Mouse (Mus musculus) adipocyte (in vitro differentiated cells): ENCODE data around the gene Ndufb7.
"Not testable (repeated sequence)": the region's sequence is repeated elsewhere in the genome, so short reads cannot be mapped to it uniquely, and the experiment has no call there.

ENCODE experiments used
- DNase-seq: peaks from one replicate; pipeline ENCODE4 v3.0.0-alpha.2; 2016; ENCODE audit warnings: low spot score

Ndufb7 gene

DNA sequence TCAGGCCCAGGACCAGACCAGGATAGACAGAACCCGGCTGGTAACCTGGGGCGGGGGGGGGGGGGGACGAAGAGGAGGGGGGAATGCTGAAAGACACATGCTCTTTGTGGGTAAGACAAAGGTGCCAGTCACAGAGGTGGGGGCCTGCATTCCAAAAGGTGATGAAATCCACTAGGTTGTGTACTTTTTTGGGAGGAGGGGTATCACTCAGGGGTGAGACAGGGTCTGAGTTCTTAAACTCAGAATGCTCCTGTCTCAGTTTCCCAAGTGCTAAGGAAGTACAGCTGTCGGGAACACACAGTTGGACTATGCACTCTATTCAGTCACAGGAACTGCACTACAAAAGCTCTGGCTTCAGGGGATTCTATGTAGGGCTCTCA lies 10.0 kb downstream of the Ndufb7 start:
- DNase-seq, result no peak

DNA sequence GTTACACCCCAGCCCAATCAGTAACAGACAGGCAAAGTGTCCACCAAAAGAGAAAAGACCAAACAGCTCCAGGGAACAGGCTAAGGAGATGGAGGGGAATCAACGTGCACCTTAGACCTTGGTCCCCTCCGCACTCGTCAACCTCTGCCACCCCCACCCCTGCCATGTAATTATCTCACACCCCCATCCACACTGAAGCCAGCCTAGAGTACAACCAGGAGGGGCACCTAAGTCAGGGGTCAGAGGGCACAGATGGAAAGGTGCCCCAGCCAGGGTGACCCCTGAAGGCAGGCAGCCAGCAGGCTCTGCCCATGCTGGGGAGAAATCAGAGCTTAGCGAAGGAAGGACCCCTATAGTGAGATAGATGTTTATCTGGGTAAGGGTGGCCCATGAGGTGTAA lies 10.4 kb downstream of the Ndufb7 start:
- no peak for DNase-seq

DNA sequence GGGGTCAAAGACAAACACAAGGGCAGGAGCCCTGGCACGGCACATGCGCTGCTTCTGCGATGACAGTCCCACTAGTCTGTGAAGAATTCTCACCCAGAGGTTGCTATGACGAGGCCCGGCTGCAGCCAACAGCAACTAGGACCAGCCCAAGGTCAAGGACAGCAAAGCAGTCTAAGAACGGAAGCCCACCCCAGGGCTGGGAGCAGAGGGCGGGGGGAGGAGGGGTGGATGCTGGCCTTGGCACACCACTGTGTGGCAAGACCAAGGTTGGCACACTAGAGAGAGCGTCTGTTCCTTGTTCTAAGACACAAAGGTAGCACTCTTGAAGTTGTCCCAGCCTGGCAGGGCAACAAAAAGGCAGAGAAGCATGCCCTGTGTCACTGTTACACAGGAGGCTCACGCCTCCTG lies 10.9 kb downstream of the Ndufb7 start:
- DNase-seq, result no peak

DNA sequence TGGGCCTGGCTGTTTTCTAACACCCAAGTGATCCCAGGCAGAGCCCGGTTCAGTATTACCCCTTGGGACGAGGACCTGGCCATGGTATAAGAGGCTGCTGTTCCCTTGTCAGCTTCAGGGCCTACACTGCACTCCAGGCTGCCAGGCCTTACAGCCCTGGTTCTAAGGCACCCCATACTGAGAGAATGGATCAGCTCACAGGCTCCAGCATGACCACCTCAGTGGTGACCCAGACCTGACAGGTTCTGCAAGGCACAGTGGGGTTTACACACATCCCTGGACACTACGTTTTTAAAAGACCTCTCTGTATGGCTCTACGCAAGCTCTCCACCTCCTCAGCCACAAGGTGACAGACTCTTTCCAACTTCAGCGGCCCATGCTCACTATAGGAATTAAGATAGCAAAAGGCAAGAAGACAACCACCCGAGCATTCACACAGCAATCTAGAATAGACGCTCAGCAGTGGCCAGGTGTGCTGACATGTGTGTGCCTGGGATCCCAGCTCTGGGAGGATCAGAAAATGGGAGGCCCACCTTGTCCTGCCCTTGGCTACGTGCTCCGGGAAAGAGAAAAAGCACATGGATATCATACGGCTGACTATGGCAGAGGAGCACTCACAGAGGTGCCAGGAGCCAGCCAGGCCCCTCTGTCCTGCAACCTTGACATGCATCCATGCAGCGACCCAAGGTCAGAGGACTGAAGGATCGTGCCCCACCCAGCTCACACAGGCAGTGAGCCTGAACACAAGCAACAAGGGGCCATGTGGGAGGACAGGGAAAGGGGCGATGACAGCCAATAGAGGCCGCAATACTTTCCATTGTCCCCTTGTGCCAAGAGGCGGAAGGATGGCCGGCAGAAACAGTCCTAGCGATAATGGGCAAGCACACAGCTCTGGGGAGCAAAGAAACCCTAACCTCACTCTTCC lies 11.9 kb downstream of the Ndufb7 start:
- DNase-seq, result no peak

DNA sequence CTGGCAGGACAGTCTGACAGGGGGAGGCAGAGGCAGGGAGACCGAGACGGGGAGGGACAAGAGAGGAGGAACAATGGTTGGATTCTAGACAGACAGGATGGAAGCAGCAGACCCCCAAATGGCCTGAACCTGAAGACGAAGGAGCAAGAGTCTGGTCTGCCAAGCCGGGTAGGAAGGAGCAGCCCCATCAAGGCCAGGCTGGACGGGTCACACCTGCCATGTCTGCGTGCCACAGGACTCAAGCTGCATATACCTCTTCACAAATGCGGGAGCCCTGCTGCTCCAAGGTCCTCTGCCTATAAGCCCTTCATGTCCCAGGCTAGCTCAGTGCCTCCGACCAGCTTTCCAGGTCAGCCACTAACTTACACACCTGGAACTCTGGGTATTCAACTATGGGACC lies 13.2 kb downstream of the Ndufb7 start:
- no peak for DNase-seq

DNA sequence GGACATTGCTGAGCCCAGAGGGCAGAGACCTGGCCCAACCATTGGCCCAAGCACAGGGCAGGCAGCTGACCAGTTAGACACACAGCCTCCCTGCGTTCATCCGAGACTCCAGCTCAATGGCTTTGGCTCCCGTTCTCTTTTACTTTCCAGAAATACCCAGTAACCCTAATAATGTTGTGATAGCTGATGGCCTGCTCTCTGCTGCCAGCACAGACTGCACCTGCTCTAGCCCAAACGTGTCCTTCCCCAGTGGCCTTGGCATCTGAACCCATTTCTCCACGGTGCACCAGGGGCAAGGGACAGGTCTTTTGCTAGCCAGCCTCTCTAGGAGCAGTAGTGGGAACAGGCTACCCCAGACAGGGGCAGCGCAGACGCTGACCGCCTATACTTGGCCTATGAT lies 14.4 kb downstream of the Ndufb7 start:
- DNase-seq, result no peak

DNA sequence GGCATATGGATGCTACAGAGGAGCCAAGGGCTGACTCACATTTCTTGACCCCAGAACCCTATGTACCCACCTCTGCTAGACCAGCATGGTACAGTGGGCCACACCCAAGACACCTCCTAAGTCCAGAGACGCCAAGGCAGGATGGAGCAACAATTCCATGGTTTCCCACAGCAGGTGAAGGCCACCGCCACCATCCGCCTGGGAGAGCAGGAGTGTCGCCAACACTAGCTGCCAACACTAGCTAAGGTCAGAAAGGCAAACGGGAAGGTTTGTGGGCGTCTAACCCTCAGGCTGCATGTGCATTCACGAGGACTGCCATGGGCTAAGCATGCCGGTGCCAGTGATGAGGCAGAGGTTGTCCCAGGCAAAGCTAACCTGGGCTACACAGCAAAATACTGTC lies 15.8 kb downstream of the Ndufb7 start:
- no peak for DNase-seq

DNA sequence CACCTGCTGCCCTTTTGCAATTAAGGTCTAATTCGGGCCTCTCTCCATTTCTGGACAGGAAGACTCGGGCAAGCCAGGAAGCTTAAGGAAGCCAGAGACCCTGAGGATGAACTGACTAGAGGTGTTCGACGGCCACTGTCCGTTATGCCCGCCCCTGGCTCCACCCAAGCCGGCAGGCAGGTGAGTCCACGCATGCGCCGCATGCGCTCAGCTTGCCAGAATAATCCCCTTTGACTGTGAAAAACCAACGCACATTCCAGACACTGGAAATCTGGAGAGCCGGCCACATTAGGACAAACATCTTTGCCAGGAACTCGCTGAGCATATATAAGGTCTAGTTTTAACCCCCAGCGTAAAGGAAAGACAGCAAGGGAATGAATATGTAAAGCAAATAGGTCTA lies 16.8 kb downstream of the Ndufb7 start:
- DNase-seq, result no peak

DNA sequence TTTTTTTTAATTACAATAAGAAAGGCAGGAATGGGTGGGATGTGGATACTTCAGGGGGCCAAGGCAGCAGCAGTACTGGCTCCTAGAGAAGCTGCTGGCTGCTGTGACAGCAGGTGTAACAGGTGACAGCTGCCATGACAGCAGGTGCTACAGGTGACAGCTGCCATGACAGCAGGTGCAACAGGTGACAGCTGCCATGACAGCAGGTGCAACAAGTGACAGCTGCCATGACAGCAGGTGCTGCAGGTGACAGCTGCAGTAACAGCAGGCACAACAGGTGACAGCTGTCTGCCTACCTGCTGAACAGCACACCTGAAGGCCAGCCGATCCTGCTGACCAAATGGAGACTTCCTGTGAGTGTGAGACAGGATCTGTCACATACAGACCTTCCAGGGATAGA lies 18.3 kb downstream of the Ndufb7 start:
- DNase-seq, result no peak

DNA sequence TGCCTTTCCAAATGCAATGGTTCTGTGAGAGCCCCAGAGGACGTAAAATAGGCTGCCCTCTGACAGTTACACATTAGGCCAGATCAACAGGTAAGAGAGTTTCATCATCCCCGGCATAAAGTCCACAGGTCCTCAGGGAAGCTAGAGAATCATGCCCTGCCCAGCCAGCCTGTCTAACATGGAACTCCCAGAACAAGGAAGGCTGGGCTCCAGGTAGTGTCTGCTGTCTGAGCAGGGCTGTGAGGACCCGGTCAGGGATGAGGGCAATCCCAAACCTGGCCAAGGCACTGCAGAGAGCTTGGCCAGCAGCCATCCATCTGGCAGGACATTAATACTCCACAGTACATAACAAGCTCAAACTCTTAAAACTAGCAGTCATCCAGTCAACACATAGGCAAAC lies 18.9 kb downstream of the Ndufb7 start:
- peak; percentile 35 for DNase-seq

DNA sequence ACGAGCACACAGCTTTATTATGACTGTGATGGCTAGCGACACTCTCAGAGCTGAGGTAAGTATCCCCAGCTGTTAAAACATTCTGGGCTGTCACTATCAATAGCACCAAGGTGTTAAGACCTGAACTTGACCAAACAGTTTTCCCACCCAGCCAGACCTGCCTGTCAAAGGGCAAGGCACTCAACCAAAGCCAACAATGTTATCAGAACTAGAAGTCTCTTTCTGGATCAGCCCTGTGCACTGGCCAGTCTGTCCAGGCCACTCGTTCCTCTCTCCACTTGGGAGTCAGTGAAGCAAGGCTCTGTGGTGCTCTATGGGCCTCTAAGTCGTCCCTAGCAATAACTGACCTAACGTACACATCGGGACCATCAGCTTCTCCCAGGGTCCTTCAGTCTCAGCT lies 21.2 kb downstream of the Ndufb7 start:
- no peak for DNase-seq

DNA sequence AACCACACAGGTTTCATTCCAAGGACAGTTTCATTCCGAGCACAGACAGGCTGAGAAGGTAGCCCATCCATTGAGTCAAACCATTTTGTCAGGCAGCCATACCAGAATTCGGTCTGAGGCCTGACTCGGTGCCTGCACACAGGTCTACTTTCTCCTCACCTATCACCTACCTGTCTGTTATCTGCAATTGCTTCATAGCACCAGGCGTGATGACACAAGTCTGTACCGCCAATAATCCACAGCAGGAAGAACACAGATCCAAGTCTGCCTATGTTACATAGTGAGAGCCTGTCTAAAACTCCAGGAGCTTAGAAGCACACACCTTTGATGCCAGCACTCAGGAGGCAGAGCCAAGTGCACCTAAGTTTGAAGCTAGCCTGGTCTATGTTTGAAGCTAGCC lies 22.4 kb downstream of the Ndufb7 start:
- no peak for DNase-seq

DNA sequence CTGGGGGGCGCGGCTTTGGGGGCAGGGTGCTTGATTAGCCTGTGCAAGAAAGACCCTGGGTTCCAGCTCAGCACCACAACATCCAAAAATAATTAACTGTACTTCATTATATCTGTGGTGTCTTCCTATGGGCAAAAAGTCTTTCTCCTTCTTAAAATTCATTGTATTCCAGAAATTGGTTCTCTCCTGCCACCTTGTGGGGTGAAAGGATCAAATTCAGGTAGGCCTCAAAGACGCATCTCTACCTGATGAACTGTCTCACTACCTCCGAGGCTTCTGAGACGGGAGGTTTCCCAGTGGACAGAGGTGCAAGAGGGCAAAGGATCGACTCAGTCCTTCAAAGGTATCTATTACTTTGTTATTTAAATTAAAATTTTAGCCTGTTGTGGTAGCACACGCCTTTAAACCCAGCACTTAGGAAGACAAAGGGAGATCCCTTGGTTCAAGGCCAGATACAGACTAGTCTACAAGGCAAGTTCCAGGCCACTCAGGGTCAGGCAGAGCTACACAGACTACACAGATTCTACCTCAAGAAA lies 24.1 kb downstream of the Ndufb7 start:
- DNase-seq, result no peak

DNA sequence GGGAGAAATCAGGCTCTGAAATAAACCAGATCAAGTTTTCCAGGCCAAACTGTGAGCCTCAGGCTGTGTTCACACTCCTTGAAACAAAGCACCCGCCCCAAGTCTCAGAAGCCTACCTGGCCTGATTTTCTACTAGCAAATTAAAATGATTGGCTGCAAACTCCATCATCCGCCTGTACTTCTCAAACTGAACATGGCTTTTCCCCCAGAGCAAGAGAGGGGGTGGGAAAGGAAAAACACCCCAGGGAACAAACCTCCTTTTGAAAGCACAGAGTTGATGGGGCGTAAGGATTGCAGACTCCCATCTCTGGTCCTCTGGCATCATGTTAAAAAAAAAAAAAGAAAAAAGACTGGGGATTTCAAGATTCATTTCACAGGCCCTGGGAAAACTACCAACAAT lies 26.2 kb downstream of the Ndufb7 start:
- no peak for DNase-seq

DNA sequence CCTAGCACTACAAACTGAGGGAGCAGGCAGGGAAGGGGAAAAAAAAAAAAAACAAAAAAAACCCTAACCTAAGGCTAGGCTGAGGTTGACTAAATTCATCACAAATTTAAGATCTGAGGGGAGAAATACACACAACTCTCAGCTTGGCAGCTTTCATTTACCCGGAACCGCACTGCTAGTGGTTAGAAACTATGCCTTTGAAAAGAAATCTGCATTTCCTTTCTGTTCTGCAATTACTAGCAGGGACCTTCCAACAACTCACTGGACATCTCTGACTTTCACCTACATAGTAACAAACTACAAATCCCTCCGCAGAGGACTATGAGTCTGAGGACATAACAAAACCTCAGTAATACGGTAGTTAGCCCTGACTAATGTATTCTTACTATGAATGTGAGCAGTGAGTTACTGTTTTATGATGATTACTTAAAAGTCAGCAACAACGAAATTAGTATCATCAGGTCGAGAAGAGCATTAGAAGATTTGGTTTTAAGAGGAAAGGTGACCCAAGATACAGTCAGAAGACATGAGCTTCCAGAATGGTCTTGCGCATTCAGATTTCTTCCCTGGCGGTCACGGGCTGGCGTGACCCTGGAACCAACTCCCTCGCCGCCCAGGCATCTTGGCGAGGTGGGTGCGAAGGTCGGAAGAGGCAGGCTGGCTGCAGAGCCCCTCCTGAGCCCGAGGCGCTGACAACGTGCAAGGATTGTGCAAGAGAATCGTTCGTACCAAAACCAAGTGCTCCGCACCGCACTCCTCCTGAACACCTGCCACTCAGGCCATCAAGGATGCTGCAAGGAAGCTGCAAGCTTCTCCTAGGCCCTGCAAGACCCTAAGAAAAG lies 27.1 kb downstream of the Ndufb7 start:
- peak; percentile 36 for DNase-seq

DNA sequence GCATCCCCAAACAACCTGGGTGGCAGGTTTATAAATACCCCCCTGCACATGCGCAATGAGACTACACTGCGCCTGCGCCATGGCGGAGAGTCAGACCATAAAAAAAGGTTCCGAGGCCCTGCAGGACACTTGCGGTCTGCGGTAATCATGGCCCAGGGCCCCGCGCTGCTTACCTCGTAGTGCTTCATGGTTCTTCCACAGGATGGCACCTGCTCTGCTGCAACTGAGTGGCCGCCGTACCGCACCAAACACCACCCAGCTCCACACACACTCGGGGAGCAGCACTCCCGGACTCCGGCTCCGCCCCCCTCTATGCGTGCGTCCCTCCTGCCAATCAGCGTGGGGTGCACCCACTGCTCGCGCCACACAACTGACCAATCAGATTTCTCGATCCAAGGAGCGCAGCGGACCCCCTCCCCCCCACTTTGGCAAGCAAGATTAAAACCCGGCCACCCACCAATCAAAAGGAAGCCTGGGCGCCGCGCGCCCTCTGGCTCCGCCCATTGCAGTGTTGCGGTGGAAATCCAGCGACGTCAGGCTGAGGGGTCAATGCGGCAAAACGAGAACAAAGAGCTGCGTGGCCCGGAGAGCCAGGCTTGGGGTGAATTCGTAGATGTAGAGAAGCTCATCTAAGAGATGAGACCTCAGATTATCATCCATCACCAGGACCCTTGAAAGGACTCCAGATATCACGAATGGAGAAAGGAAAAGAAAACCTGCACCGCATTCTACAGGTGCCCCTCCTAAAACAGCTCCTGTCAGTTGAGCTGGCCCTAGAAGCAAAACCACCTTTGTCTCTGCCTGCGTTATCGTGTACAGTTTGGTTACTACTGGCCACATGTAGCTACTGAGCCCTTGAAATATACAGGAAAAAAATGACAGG lies 27.9 kb downstream of the Ndufb7 start:
- DNase-seq, result peak; percentile 98

DNA sequence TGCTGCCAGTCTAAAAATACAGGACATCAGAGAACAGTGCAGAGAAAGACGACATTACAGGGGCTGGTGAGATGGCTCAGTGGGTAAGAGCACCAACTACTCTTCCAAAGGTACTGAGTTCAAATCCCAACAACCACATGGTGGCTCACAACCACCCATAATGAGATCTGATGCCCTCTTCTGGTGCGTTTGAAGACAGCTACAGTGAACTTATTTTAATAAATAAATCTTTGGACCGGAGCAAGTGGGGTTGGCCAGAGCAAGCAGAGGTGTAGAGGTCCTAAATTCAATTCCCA lies 28.5 kb downstream of the Ndufb7 start:
- DNase-seq, result not testable (repeated sequence)

DNA sequence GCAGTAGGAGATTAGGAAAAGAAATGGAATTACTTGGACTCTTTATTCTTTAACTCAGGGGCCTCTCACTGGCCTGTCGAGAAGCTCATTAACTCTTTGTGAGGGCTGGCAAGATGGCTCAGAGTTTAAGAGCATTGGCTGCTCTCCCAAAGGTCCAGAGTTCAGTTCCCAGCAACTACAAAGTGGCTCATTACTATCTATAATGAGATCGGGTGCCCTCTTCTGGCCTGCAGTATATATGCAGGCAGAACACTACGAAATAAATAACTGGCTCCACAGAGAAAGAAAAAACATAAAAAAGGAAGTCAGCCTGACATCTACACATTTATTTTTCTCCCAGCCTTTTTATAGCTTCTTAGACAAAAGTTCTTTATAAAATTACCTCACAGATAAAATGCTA lies 29.9 kb downstream of the Ndufb7 start:
- DNase-seq, result peak; percentile 43

DNA sequence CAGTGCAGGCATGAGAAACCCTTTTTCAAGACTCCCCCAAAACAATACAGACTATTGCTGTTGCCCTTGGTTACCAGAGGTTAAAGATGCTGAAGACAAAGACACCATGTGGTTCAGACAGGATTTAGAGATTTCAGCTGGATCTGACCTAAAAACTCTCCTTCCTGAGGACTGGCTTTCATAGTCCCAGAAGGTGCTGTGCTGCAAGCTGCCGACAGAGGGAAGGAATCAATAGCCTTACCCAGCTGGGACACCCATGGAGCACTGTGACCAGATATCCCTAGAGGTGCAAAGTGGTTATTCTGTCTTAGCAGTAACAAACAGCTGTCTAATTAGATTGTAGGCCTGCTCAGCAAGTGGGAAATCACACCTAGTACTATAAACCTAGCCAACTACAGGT lies 31.7 kb downstream of the Ndufb7 start:
- no peak for DNase-seq

DNA sequence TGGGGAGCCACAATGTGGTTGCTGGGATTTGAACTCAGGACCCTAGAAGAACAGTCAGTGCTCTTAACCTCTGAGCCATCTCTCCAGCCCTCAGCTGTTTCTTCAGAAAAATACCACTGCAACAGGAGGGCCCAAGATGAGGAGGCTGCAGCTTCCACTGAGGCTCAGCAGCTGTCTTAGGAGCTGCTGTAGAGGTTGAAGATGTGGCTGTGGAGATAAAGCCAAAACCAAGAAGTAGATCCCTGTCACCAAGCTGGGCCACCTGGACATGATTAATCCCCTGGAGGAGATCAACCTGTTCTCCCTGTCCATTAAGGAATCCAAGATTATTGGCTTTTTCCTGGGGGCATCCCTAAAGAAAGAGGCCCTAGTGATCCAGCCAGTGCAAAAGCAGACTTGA lies 33.3 kb downstream of the Ndufb7 start:
- DNase-seq, result no peak

DNA sequence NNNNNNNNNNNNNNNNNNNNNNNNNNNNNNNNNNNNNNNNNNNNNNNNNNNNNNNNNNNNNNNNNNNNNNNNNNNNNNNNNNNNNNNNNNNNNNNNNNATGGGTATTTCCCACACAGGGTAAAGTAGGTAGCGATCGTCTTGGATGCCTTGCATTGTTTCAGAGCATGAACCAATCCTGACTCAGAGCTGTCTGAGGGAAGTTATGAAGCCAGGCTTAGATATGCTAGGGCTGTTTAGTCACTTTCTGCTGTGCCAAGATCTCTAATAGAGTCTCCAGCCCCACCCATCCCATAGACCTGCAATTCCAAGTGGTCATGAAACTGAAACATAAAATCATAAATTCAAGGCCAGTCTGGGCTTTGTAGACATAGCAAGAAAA lies 36.2 kb downstream of the Ndufb7 start:
- no peak for DNase-seq

DNA sequence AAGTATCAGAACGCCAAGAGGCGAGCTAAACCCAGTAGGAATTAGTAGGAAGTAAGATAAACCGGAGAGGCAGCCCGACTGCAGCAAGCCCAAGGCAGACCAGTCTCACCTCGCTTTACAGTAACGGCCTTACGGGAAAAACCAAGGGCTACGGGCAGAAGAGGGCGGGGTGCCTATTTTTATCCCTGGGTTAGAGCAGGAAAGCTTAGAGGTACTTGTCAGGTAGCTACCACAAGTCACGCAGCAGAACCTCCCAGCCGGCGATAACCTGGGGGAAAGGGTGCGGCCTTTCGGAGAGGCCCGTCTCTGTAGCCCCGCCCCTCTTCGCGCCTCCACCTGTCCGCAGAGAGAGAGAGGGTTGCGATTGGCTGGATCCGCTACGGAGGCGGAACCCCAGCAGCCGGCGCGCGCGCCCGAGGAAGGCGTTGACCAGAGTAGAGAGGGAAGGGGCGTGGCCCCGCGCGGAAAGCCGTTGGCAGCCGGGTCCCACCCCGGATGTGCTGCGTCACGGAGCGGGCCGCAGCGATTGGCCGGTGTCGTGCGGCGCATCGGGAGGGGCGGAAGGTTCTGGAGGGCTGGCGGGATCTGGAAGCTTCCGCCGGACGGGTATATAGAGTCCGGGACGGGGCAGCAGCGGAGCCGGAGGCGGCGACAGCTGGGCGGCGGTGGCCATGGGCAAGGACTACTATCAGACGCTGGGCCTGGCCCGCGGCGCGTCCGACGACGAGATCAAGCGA lies 41.4 kb downstream of the Ndufb7 start, which contains the start of the genes Tecr and Dnajb1:
Tecr (minus strand) TSS at position 311 of the 737 bp plus-strand sequence.
Dnajb1 (plus strand) TSS at position 533 of the 737 bp plus-strand sequence.
- DNase-seq, result peak; percentile 99
